Mouse (Mus musculus): Measurements from ENCODE around the gene Amfr. TPM values are rescaled to one million over a fixed set of nuclear protein-coding genes. Genes with fewer than 3 reads are reported as not detected.
A peak's percentile ranks its signal among the peaks of the same experiment; 100 is the strongest.

Amfr gene
- polyA plus RNA-seq, 1 experiment from 2014 or later: 47.3 TPM

GRCm38 (mm10) chr8:93958402-93958801, 54.2 kb downstream of the Amfr start:
- Histone ChIP-seq H3K27ac (ENCODE audit: low read depth, low read length) (no peak overlapping the region), H3K9ac (ENCODE audit: low read depth, low read length) (no peak overlapping the region), H3K36me3 (ENCODE audit: control insufficient read depth, insufficient read depth, low read length) (no peaks in the 10 kb centered on the region), H3K4me2 (no peak overlapping the region), H3K4me3 (ENCODE audit: low read depth, low read length) (no peak overlapping the region), H3K27me3 (ENCODE audit: control insufficient read depth, insufficient read depth, low read length) (no peaks in the 10 kb centered on the region), H3K4me1 (ENCODE audit: control insufficient read depth, insufficient read depth, low read length) (no peaks in the 10 kb centered on the region), H3K9me3 (replicated peaks; ENCODE audit: control insufficient read depth, low read length) (no peaks in the 10 kb centered on the region)
- no peak for ATAC-seq (replicated peaks; ENCODE audit: insufficient number of reproducible peaks, low FRiP score, low TSS enrichment)
- 90% methylated on average over 9 of the region's 9 CpGs for WGBS (ENCODE audit: insufficient replicate concordance)

GRCm38 (mm10) chr8:93952511-93952910, 60.1 kb downstream of the Amfr start:
- Histone ChIP-seq H3K4me1 (ENCODE audit: control insufficient read depth, insufficient read depth, low read length) (peaks cover 4% of the 10 kb centered on the region; the same call in 1 of the 2 replicates), H3K4me3 (ENCODE audit: low read depth, low read length) (no peak overlapping the region), H3K36me3 (ENCODE audit: control insufficient read depth, insufficient read depth, low read length) (no peaks in the 10 kb centered on the region), H3K9me3 (replicated peaks; ENCODE audit: control insufficient read depth, low read length) (no peaks in the 10 kb centered on the region), H3K9ac (ENCODE audit: low read depth, low read length) (no peak overlapping the region), H3K4me2 (no peak overlapping the region), H3K27me3 (ENCODE audit: control insufficient read depth, insufficient read depth, low read length) (no peaks in the 10 kb centered on the region), H3K27ac (ENCODE audit: low read depth, low read length) (no peak overlapping the region)
- 88% methylated on average over 9 of the region's 9 CpGs for WGBS (ENCODE audit: insufficient replicate concordance)
- no peak for ATAC-seq (replicated peaks; ENCODE audit: insufficient number of reproducible peaks, low FRiP score, low TSS enrichment)

DNA sequence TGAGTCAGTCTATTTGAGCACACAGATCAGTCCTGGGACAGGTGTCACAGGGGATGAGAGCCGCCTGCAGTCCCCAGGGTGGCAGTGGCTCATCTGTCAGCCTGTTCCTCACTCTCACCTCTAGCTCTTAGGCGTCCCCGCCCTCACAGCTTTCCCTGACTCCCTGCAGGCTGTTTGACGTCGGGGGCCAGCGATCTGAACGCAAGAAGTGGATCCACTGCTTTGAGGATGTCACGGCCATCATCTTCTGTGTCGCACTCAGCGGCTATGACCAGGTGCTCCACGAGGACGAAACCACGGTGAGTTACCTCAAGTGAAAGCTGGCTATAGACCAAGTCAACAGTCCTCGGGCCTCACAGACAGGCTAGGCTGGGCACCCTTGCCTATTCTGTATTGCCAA, 62.5 kb downstream of the Amfr start:
- no peak for ATAC-seq (replicated peaks; ENCODE audit: insufficient number of reproducible peaks, low FRiP score, low TSS enrichment)
- Histone ChIP-seq H3K9me3 (replicated peaks; ENCODE audit: control insufficient read depth, low read length) (no peaks in the 10 kb centered on the region), H3K4me1 (ENCODE audit: control insufficient read depth, insufficient read depth, low read length) (peaks cover 8% of the 10 kb centered on the region; the same call in 1 of the 2 replicates), H3K36me3 (ENCODE audit: control insufficient read depth, insufficient read depth, low read length) (no peaks in the 10 kb centered on the region), H3K4me3 (ENCODE audit: low read depth, low read length) (no peak overlapping the region), H3K9ac (ENCODE audit: low read depth, low read length) (no peak overlapping the region), H3K27me3 (ENCODE audit: control insufficient read depth, insufficient read depth, low read length) (no peaks in the 10 kb centered on the region), H3K4me2 (no peak overlapping the region), H3K27ac (ENCODE audit: low read depth, low read length) (no peak overlapping the region)
- WGBS (ENCODE audit: insufficient replicate concordance): 58% methylated on average over 14 of the region's 14 CpGs

DNA sequence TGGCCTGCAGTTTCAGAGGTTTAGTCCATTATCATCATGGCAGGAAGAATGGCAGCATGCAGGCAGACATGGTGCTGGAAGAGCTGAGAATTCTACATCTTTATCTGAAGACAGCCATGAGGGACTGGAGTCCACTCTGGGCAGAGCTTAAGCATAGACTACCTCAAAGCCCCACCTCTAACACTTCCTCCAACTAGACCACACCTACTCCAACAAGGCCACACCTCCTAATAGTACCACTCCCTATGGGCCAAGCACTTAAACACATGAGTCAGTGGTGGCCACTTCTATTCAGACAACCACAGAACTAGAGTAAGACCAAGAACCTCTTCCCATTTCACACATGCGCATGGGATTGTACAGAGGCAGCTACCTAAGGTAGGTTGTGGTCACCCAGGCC, 66.2 kb downstream of the Amfr start:
- no peaks in the 10 kb centered on the region for H3K9me3 ChIP-seq (replicated peaks; ENCODE audit: control insufficient read depth, low read length)
- no peak overlapping the region for H3K4me2 ChIP-seq
- WGBS (ENCODE audit: insufficient replicate concordance): 96% methylated on average over 1 of the region's 1 CpGs
- no peak overlapping the region for H3K27ac ChIP-seq (ENCODE audit: low read depth, low read length)
- no peaks in the 10 kb centered on the region for H3K27me3 ChIP-seq (ENCODE audit: control insufficient read depth, insufficient read depth, low read length)
- H3K9ac ChIP-seq (ENCODE audit: low read depth, low read length): no peak overlapping the region
- H3K4me3 ChIP-seq (ENCODE audit: low read depth, low read length): no peak overlapping the region
- H3K36me3 ChIP-seq (ENCODE audit: control insufficient read depth, insufficient read depth, low read length): no peaks in the 10 kb centered on the region
- H3K4me1 ChIP-seq (ENCODE audit: control insufficient read depth, insufficient read depth, low read length): peaks cover 13% of the 10 kb centered on the region
- ATAC-seq (replicated peaks; ENCODE audit: insufficient number of reproducible peaks, low FRiP score, low TSS enrichment): no peak

DNA sequence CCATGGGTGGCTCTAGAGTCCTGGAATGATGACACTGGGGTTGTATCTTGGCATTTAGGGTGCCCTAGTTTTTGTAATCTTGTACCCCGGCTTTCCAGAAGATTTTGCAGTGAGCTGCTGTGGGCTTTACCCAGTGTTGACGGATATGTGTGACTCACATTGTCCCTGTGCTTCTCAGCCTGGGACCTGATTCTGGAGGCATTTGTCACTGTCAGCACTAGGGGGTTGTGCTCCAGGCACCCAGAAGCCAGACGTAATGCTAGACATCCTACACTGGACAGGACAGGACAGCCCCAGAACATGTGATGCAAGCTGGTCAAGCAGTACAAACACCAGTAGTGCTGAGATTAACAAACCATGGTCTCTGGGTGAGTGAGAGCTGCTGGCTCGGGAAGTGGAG, 66.9 kb downstream of the Amfr start:
- no peaks in the 10 kb centered on the region for H3K27me3 ChIP-seq (ENCODE audit: control insufficient read depth, insufficient read depth, low read length)
- no peak for ATAC-seq (replicated peaks; ENCODE audit: insufficient number of reproducible peaks, low FRiP score, low TSS enrichment)
- no peaks in the 10 kb centered on the region for H3K9me3 ChIP-seq (replicated peaks; ENCODE audit: control insufficient read depth, low read length)
- H3K4me3 ChIP-seq (ENCODE audit: low read depth, low read length): no peak overlapping the region
- no peak overlapping the region for H3K9ac ChIP-seq (ENCODE audit: low read depth, low read length)
- no peaks in the 10 kb centered on the region for H3K36me3 ChIP-seq (ENCODE audit: control insufficient read depth, insufficient read depth, low read length)
- no peak overlapping the region for H3K27ac ChIP-seq (ENCODE audit: low read depth, low read length)
- H3K4me2 ChIP-seq: no peak overlapping the region
- WGBS (ENCODE audit: insufficient replicate concordance): 36% methylated on average over 4 of the region's 4 CpGs
- peaks cover 19% of the 10 kb centered on the region for H3K4me1 ChIP-seq (ENCODE audit: control insufficient read depth, insufficient read depth, low read length)

DNA sequence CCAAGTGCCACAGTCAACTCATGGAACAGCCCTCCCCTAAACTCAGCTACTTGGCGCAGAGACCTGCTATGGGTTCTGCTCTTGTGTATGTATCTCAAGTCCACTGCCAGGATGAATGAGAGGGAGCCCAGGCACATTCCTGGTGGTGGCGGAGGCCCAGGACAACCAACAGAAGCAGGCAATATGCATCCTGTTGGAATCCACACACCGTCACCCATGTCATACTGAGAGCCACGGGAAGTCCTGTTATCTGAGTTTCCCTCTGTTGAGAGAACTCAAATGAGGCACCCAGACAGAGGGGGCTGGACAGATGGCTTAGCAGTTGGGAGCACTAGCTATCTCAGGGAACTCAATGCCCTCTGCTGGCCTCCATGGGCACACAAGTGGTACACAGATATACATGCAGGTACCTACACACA, 71.0 kb downstream of the Amfr start:
- Histone ChIP-seq H3K9ac (ENCODE audit: low read depth, low read length) (no peak overlapping the region), H3K27me3 (ENCODE audit: control insufficient read depth, insufficient read depth, low read length) (no peaks in the 10 kb centered on the region), H3K9me3 (replicated peaks; ENCODE audit: control insufficient read depth, low read length) (no peaks in the 10 kb centered on the region), H3K27ac (ENCODE audit: low read depth, low read length) (peak overlapping the region; percentile 35), H3K36me3 (ENCODE audit: control insufficient read depth, insufficient read depth, low read length) (no peaks in the 10 kb centered on the region), H3K4me1 (ENCODE audit: control insufficient read depth, insufficient read depth, low read length) (peaks cover 24% of the 10 kb centered on the region), H3K4me3 (ENCODE audit: low read depth, low read length) (no peak overlapping the region), H3K4me2 (no peak overlapping the region)
- 35% methylated on average over 4 of the region's 4 CpGs for WGBS (ENCODE audit: insufficient replicate concordance)
- no peak for ATAC-seq (replicated peaks; ENCODE audit: insufficient number of reproducible peaks, low FRiP score, low TSS enrichment)

DNA sequence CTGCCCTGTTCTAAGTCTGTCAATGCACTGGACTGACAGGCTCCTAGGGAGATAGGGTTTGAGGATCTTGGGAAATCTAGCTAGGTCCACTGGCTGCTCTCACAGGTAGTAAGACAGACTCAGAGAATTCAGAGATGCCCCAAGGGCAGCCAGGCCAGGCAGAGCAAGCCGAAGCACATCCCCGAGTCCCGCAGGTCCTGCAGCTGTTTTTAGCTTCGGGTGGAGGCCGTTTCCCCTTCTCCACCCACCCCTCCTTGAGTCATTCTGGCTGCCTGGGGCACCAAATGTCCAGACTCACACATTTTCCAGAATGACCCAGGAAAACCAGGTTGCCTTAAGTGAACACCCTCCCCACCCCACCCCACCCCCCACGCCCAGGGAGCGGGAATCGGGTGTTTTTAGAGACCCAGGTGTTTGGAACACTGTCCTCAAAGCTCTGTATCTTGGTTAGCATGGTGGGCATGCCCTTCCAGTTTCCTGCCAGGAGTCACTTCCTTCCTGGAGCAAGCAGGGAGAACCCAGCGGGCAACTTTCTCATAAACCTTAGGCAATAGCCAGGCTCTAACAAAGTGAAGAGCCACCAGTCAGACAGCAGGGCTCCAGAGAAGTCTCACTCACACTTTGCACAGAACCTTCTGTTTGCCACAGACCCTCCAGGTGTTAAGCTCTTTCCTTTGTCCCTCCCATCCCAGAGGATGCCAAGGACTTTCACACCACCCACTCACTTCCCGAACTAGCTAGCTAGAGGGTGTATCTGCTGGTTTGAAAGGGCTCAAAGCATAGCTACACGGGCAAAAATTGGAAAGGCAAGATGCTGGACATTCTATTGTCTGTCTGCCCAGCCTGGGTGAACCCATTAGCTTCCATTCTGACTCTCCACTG, 71.9 kb downstream of the Amfr start:
- H3K4me3 ChIP-seq (ENCODE audit: low read depth, low read length): no peak overlapping the region
- no peak overlapping the region for H3K9ac ChIP-seq (ENCODE audit: low read depth, low read length)
- no peak overlapping the region; the same call in 1 of the 2 replicates for H3K4me2 ChIP-seq
- H3K9me3 ChIP-seq (replicated peaks; ENCODE audit: control insufficient read depth, low read length): no peaks in the 10 kb centered on the region
- peak overlapping the region; percentile 35; the same call in 1 of the 2 replicates for H3K27ac ChIP-seq (ENCODE audit: low read depth, low read length)
- no peak for ATAC-seq (replicated peaks; ENCODE audit: insufficient number of reproducible peaks, low FRiP score, low TSS enrichment)
- WGBS (ENCODE audit: insufficient replicate concordance): 45% methylated on average over 11 of the region's 11 CpGs
- peaks cover 24% of the 10 kb centered on the region for H3K4me1 ChIP-seq (ENCODE audit: control insufficient read depth, insufficient read depth, low read length)
- H3K27me3 ChIP-seq (ENCODE audit: control insufficient read depth, insufficient read depth, low read length): no peaks in the 10 kb centered on the region
- H3K36me3 ChIP-seq (ENCODE audit: control insufficient read depth, insufficient read depth, low read length): no peaks in the 10 kb centered on the region

- Histone ChIP-seq H3K9ac (ENCODE audit: low read depth, low read length) (no peak overlapping the region), H3K4me3 (ENCODE audit: low read depth, low read length) (no peak overlapping the region), H3K27ac (ENCODE audit: low read depth, low read length) (no peak overlapping the region), H3K4me2 (no peak overlapping the region), H3K4me1 (ENCODE audit: control insufficient read depth, insufficient read depth, low read length) (peaks cover 21% of the 10 kb centered on the region), H3K27me3 (ENCODE audit: control insufficient read depth, insufficient read depth, low read length) (no peaks in the 10 kb centered on the region), H3K36me3 (ENCODE audit: control insufficient read depth, insufficient read depth, low read length) (no peaks in the 10 kb centered on the region), H3K9me3 (replicated peaks; ENCODE audit: control insufficient read depth, low read length) (no peaks in the 10 kb centered on the region)
- ATAC-seq (replicated peaks; ENCODE audit: insufficient number of reproducible peaks, low FRiP score, low TSS enrichment): no peak
- 59% methylated on average over 3 of the region's 3 CpGs for WGBS (ENCODE audit: insufficient replicate concordance)
These were observed 74.4 kb downstream of the Amfr start for GRCm38 (mm10) chr8:93938193-93938592.

DNA sequence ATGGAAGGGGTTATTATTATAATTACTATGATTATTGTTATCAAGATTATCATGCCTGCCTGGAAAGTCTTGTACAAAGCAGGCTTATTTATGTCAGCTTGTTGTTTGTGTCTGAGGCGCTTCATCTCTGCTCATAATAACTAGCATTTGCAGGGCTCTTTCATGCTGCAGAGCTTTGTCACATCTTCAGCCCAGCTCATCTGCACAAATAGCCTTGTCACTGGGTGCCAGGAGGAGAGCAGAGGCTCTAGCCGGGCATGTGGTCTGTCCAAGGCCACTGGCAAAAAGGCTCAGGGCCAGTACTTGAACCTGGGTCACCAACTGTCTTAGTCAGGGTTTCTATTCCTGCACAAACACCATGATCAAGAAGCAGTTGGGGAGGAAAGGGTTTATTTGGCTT, 79.4 kb downstream of the Amfr start:
- no peaks in the 10 kb centered on the region for H3K36me3 ChIP-seq (ENCODE audit: control insufficient read depth, insufficient read depth, low read length)
- no peak overlapping the region for H3K4me2 ChIP-seq
- no peaks in the 10 kb centered on the region for H3K27me3 ChIP-seq (ENCODE audit: control insufficient read depth, insufficient read depth, low read length)
- H3K4me3 ChIP-seq (ENCODE audit: low read depth, low read length): no peak overlapping the region
- no peaks in the 10 kb centered on the region for H3K9me3 ChIP-seq (replicated peaks; ENCODE audit: control insufficient read depth, low read length)
- H3K4me1 ChIP-seq (ENCODE audit: control insufficient read depth, insufficient read depth, low read length): 0 out of 2 replicates have a peak, but pooled peaks cover 2% of the 10 kb centered on the region
- no peak overlapping the region for H3K9ac ChIP-seq (ENCODE audit: low read depth, low read length)
- WGBS (ENCODE audit: insufficient replicate concordance): 72% methylated on average over 2 of the region's 2 CpGs
- no peak for ATAC-seq (replicated peaks; ENCODE audit: insufficient number of reproducible peaks, low FRiP score, low TSS enrichment)
- no peak overlapping the region for H3K27ac ChIP-seq (ENCODE audit: low read depth, low read length)
